Mouse (Mus musculus) lung, postnatal 0 days (tissue): ENCODE data around the gene Zup1.

ENCODE experiments used
- CTCF ChIP-seq: IDR thresholded peaks from 2 replicates; pipeline ENCODE4 v1.5.1; 2016; ENCODE audit warnings: antibody characterized with exemption, mild to moderate bottlenecking
- EP300 ChIP-seq: IDR thresholded peaks from 2 replicates; pipeline ENCODE4 v1.6.1; 2016; ENCODE audit warnings: antibody characterized with exemption, mild to moderate bottlenecking, control low read depth

- no peak for TF ChIP-seq CTCF
- no peak for TF ChIP-seq EP300
Observed at GRCm38 (mm10) chr10:33904530-33905481, 46.3 kb downstream of the Zup1 start, which contains the start of gene Rsph4a.
